Mouse (Mus musculus) A20 (cell line): ENCODE data around the gene Car6.
A peak's percentile ranks its signal among the peaks of the same experiment; 100 is the strongest.

Experiments
- DNase-seq: peaks from one replicate; pipeline ENCODE4 v3.0.0-alpha.2; 2011; ENCODE audit warnings: low read depth, low spot score

Gene Car6

GRCm38 (mm10) chr4:150201232-150201631 is at the start of gene Car6:
Gene Car6, minus strand, starts transcription at chr4:150201332.
- DNase-seq = no peak

- peak; percentile 42 for DNase-seq
Observed at GRCm38 (mm10) chr4:150249731-150250270, 48.7 kb upstream of the Car6 start.

GRCm38 (mm10) chr4:150248917-150249316 is 47.8 kb upstream of the Car6 start:
- DNase-seq = no peak

GRCm38 (mm10) chr4:150248009-150248408 is 46.9 kb upstream of the Car6 start:
- peak; percentile 60 for DNase-seq

- DNase-seq = no peak
Observed at GRCm38 (mm10) chr4:150245876-150246275, 44.7 kb upstream of the Car6 start.

GRCm38 (mm10) chr4:150242745-150243144 is 41.6 kb upstream of the Car6 start:
- DNase-seq = no peak

GRCm38 (mm10) chr4:150241708-150242107 is 40.6 kb upstream of the Car6 start:
- DNase-seq = no peak

- DNase-seq = no peak
Observed at GRCm38 (mm10) chr4:150240381-150240886, 39.3 kb upstream of the Car6 start.

- peak; percentile 94 for DNase-seq
Observed at GRCm38 (mm10) chr4:150239951-150240368, 38.8 kb upstream of the Car6 start.

GRCm38 (mm10) chr4:150239503-150239902 is 38.4 kb upstream of the Car6 start:
- DNase-seq = no peak

- DNase-seq = no peak
Observed at GRCm38 (mm10) chr4:150239087-150239480, 38.0 kb upstream of the Car6 start.

- DNase-seq = peak; percentile 57
Observed at GRCm38 (mm10) chr4:150238433-150239086, 37.4 kb upstream of the Car6 start.

GRCm38 (mm10) chr4:150237636-150238361 is 36.7 kb upstream of the Car6 start:
- peak; percentile 45 for DNase-seq

- DNase-seq = peak; percentile 99
Observed at GRCm38 (mm10) chr4:150236521-150237481, 35.7 kb upstream of the Car6 start, which contains the start of gene Eno1. Gene Eno1, plus strand, starts transcription at chr4:150236721.

- no peak for DNase-seq
Observed at GRCm38 (mm10) chr4:150236031-150236430, 34.9 kb upstream of the Car6 start.

GRCm38 (mm10) chr4:150235585-150235984 is 34.5 kb upstream of the Car6 start:
- DNase-seq = peak; percentile 62

GRCm38 (mm10) chr4:150234599-150235327 is 33.6 kb upstream of the Car6 start:
- peak; percentile 58 for DNase-seq

GRCm38 (mm10) chr4:150231871-150232270 is 30.7 kb upstream of the Car6 start:
- DNase-seq = no peak

GRCm38 (mm10) chr4:150230460-150231407 is 29.6 kb upstream of the Car6 start:
- no peak for DNase-seq
